ENCODE assay signal across 23 mouse cellular contexts in the genomic region with DNA sequence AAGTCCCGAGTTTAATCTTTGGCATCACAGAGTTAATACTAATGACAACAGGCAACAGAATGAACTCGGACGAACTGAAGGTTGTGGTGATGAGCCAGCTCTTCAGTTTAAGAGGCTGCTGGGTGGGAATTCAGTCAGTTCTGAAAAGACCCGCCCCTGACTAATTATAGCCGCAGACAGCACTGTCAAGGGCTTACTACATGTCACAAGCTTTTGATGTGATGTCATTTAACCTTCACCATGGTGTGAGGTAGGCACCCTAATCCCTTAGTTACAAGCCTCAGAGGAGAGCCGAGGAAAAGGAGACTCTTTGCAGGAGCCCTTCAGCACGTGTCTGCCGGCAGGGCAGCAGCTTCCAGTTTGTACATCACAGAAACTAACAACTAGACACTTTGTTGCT. TPM values are rescaled to one million over a fixed set of nuclear protein-coding genes. Genes with fewer than 3 reads are reported as not detected.
DNase-seq lines count a peak whose midpoint lies in the region; ATAC-seq lines count a peak whose summit lies in the region.
"Had no signal": no experiment of that assay in that cellular context is flagged by ENCODE, and none has a peak within 500 bp of the region (broad histone marks: within the 10 kb centered on the region; RNA-seq: fewer than 3 reads in every experiment).

No protein-coding gene starts in this region.

- no peak overlapping the region for H3K4me2 ChIP-seq in heart, embryonic 12.5 days
- 0 out of 2 replicates have a peak overlapping the region, but pooled peaks have one; percentile 26 for H3K4me2 ChIP-seq in heart, embryonic 14.5 days (ENCODE audit: low read length)
- H3K4me2 ChIP-seq: embryonic facial prominence, embryonic 12.5 days; hindbrain, embryonic 14.5 days; intestine, embryonic 15.5 days had no signal

- H3K36me3 ChIP-seq in heart, embryonic 12.5 days = no peaks in the 10 kb centered on the region
- no peaks in the 10 kb centered on the region for H3K36me3 ChIP-seq in heart, embryonic 14.5 days (ENCODE audit: control insufficient read depth, insufficient read depth, low read length)
- H3K36me3 ChIP-seq: embryonic facial prominence, embryonic 12.5 days; G1E; hindbrain, embryonic 10.5 days; intestine, embryonic 15.5 days had no signal

- H3K9ac ChIP-seq in heart, embryonic 12.5 days = no peak overlapping the region
- H3K9ac ChIP-seq in heart, embryonic 14.5 days (ENCODE audit: low read length) = 0 out of 2 replicates have a peak overlapping the region, but pooled peaks have one; percentile 3
- H3K9ac ChIP-seq: embryonic facial prominence, embryonic 12.5 days; hindbrain, embryonic 14.5 days; intestine, embryonic 15.5 days had no signal

- peaks cover 24% of the 10 kb centered on the region for H3K4me1 ChIP-seq in heart, embryonic 12.5 days (replicated peaks)
- H3K4me1 ChIP-seq in heart, embryonic 14.5 days (ENCODE audit: control insufficient read depth in 2 of 2, insufficient read depth in 2 of 2, low read length in 2 of 2) = peaks cover 15 to 18% of the 10 kb centered on the region in 2 experiments
- H3K4me1 ChIP-seq: embryonic facial prominence, embryonic 12.5 days; intestine, embryonic 15.5 days had no signal

- peaks cover 8% of the 10 kb centered on the region; the same call in 1 of the 2 replicates for H3K27me3 ChIP-seq in heart, embryonic 12.5 days (replicated peaks)
- no peaks in the 10 kb centered on the region for H3K27me3 ChIP-seq in heart, embryonic 14.5 days (ENCODE audit: control insufficient read depth, insufficient read depth, low read length)
- H3K27me3 ChIP-seq: embryonic facial prominence, embryonic 12.5 days; intestine, embryonic 15.5 days had no signal

- DNase-seq in heart, adult 18-20 months = peak; percentile 10 to 23
- DNase-seq in heart, adult 11 months = no peak
- no peak for DNase-seq in heart, postnatal 36 days
- peak; percentile 34 for DNase-seq in heart, postnatal 10 days
- DNase-seq in spleen, postnatal 4 days (ENCODE audit: low spot score in 2 of 2) = no peak
- DNase-seq: adrenal gland, adult 8-10 months; adrenal gland, postnatal 36 days; B cell, adult 2 months; cerebellum, adult 11 months; cerebellum, adult 9-10 months; cerebellum, postnatal 25 days; gastrocnemius, postnatal 10 days; kidney, adult 18-20 months had no signal

- 44% methylated on average over 8 of the region's 8 CpGs for WGBS in heart, embryonic 12.5 days
- WGBS in heart, embryonic 14.5 days = 29% methylated on average over 8 of the region's 8 CpGs

- intact Hi-C loops in heart, postnatal 36 days (cut with DNase I) = no loop called here
- intact Hi-C loops in heart, postnatal 10 days (cut with DNase I) = no loop called here

- H3K9me3 ChIP-seq in heart, embryonic 12.5 days (replicated peaks) = no peaks in the 10 kb centered on the region
- no peaks in the 10 kb centered on the region for H3K9me3 ChIP-seq in heart, embryonic 14.5 days (ENCODE audit: control insufficient read depth, low read length)
- H3K9me3 ChIP-seq: embryonic facial prominence, embryonic 12.5 days; hindbrain, embryonic 10.5 days; intestine, embryonic 15.5 days had no signal

- peak overlapping the region; percentile 2; the same call in 1 of the 2 replicates for H3K27ac ChIP-seq in heart, embryonic 12.5 days (ENCODE audit: poor library complexity, severe bottlenecking)
- H3K27ac ChIP-seq in heart, embryonic 14.5 days (replicated peaks in 1 of 2; ENCODE audit: control insufficient read depth in 1 of 2, insufficient read depth in 1 of 2, low read depth in 2 of 2, low read length in 2 of 2) = peak overlapping the region; percentile 29 to 42; a peak in 2 of 4 replicates
- H3K27ac ChIP-seq: embryonic facial prominence, embryonic 12.5 days; hindbrain, embryonic 10.5 days; hindbrain, embryonic 14.5 days; intestine, embryonic 15.5 days had no signal

- H3K4me3 ChIP-seq in heart, embryonic 12.5 days = no peak overlapping the region
- no peak overlapping the region for H3K4me3 ChIP-seq in heart, embryonic 14.5 days (ENCODE audit: control insufficient read depth in 1 of 2, insufficient read depth in 1 of 2, low read depth in 1 of 2, low read length in 2 of 2)
- H3K4me3 ChIP-seq: embryonic facial prominence, embryonic 12.5 days; hindbrain, embryonic 10.5 days; intestine, embryonic 15.5 days had no signal

- peak; percentile 54; the same call in 1 of the 2 replicates for ATAC-seq in heart, embryonic 12.5 days (ENCODE audit: insufficient number of reproducible peaks, low FRiP score)
- ATAC-seq in heart, embryonic 14.5 days (ENCODE audit: insufficient number of reproducible peaks, insufficient read depth, low FRiP score, low read depth) = no peak
- ATAC-seq in granulocyte monocyte progenitor cell, adult 5-6 weeks (replicated peaks; ENCODE audit: poor library complexity, severe bottlenecking) = no peak
- ATAC-seq: CD4-positive, CD25-positive, alpha-beta regulatory T cell, adult 4 months; forebrain, embryonic 16.5 days; intestine, embryonic 15.5 days had no signal

RNA-seq across cellular contexts. Expression of a gene that starts 53.7 kb away (rescaled TPM):
- under 1 TPM in 1 of 2 experiments, not detected in 1; 0.40 TPM for total RNA-seq in heart, adult 18-20 months (2021)
- polyA plus RNA-seq in heart, embryonic 12.5 days (2016; fragmentation: Nextera tagmentation; extraction: Ambion mirVana) = 0.75 TPM in 1 of 2 replicates, not detected in the other
- total RNA-seq in heart, postnatal 36 days (2021) = under 1 TPM in 1 of 2 experiments, not detected in 1; 0.43 TPM
- 0.53 TPM in 1 of 2 replicates, not detected in the other for polyA plus RNA-seq in heart, embryonic 14.5 days (2014; fragmentation: Nextera tagmentation; extraction: Ambion mirVana)
- under 1 TPM; 0.30 to 0.38 TPM for total RNA-seq in heart, postnatal 10 days (2021)
- not detected in 2 replicates for total RNA-seq in granulocyte monocyte progenitor cell, adult 5-6 weeks (2014; fragmentation: Nextera tagmentation)
- not detected in 2 replicates for total RNA-seq in granulocyte monocyte progenitor cell, adult 5-6 weeks (2017)
- total RNA-seq: G1E had no signal
- polyA plus RNA-seq: CD4-positive, CD25-positive, alpha-beta regulatory T cell, adult 4 months; G1E had no signal

Comparison
In these comparisons a context has a peak if more than half of its experiments do, and no peak if none do; other contexts are left out.
1. DNase-seq: peak in heart, adult 18-20 months (2 of 2) and heart, postnatal 10 days (2 of 2); none in heart, adult 11 months (single experiment), heart, postnatal 36 days (0 of 2) and spleen, postnatal 4 days (0 of 2).